Mouse (Mus musculus) small intestine, adult 10 weeks (tissue): ENCODE measurements around the gene Pitpnc1. TPM values are rescaled to one million over a fixed set of nuclear protein-coding genes. Genes with fewer than 3 reads are reported as not detected.

Experiments used
- polyA plus RNA-seq: library from polyadenylated mRNA; stranded (reverse); fragments of 350-450 nt; fragmentation: Illumina TruSeq; extraction: RNeasy Lipid Tissue Mini Kit (QIAGEN cat#74804); gene quantifications from one replicate; pipeline ENCODE4 v1.2.3, GENCODE M21; 2014; ENCODE audit warnings: low replicate concordance

Gene Pitpnc1
- polyA plus RNA-seq, result 8.5 TPM

GRCm38 (mm10) chr11:107470521-107471041, at the start of gene Pitpnc1:
TSS of gene Pitpnc1 (minus strand) at chr11:107470699.

GRCm38 (mm10) chr11:107479053-107479861, 8.8 kb upstream of the Pitpnc1 start, which contains the start of gene Psmd12:
TSS of gene Psmd12 (plus strand) at chr11:107479484.

GRCm38 (mm10) chr11:107188565-107189552, 281.6 kb downstream of the Pitpnc1 start, which contains the start of gene Nol11:
TSS of gene Nol11 (minus strand) at chr11:107189381.

Other genes with a start within 250 kb of the Pitpnc1 start
- gene Psmd12, start 8.8 kb upstream of the Pitpnc1 start, polyA plus RNA-seq, result 138 TPM
- gene Helz, start 77.2 kb upstream of the Pitpnc1 start, polyA plus RNA-seq, result 9.7 TPM
- gene Cacng1, start 245.8 kb upstream of the Pitpnc1 start, polyA plus RNA-seq, result not detected